Mouse (Mus musculus) hindbrain, embryonic 12.5 days (tissue): ENCODE measurements at regions not wholly inside any gene's neighbourhood (a gene's known extent, or its start where the extent isn't known, plus 50 kb on each side); places are given as distances from the start of the nearest gene placed in this dataset.

Source experiments
- ATAC-seq: fragments of 200-750 bp; cut with Nextera tagmentation; 2 replicates; pipeline ENCODE4 v1.8.0; 2017; ENCODE audit warnings: moderate TSS enrichment; ENCODE audit not compliant: low FRiP score
- H3K27ac ChIP-seq: fragments of 300-500 bp; sonication (generic); 2 replicates; pipeline ENCODE4 v1.5.1; 2016; ENCODE audit warnings: mild to moderate bottlenecking
- H3K27me3 ChIP-seq: fragments of 300-500 bp; sonication (generic); 2 replicates; pipeline ENCODE4 v1.6.1; 2016; ENCODE audit warnings: mild to moderate bottlenecking
- H3K36me3 ChIP-seq: fragments of 300-500 bp; sonication (generic); 2 replicates; pipeline ENCODE4 v1.6.1; 2016; ENCODE audit warnings: mild to moderate bottlenecking
- H3K4me1 ChIP-seq: fragments of 300-500 bp; sonication (generic); 2 replicates; pipeline ENCODE4 v1.6.1; 2016
- H3K4me2 ChIP-seq: fragments of 300-500 bp; sonication (generic); replicated peaks from 2 replicates; pipeline ENCODE4 v1.6.1; 2016; ENCODE audit warnings: mild to moderate bottlenecking
- H3K4me3 ChIP-seq: fragments of 300-500 bp; sonication (generic); 2 replicates; pipeline ENCODE4 v1.5.1; 2016; ENCODE audit warnings: mild to moderate bottlenecking
- H3K9ac ChIP-seq: fragments of 300-500 bp; sonication (generic); 2 replicates; pipeline ENCODE4 v1.6.1; 2016; ENCODE audit warnings: mild to moderate bottlenecking, moderate library complexity
- H3K9me3 ChIP-seq: fragments of 300-500 bp; sonication (generic); replicated peaks from 2 replicates; pipeline ENCODE4 v1.6.1; 2016; ENCODE audit warnings: mild to moderate bottlenecking
- WGBS: fragments of 180-500 bp; shearing (Covaris S2); methylation state at CpG from one replicate; pipeline ENCODE4 v1.1.7; 2016; 5-methylcytosine and 5-hydroxymethylcytosine counted together

GRCm38 (mm10) chr4:131694232-131694631 is 143.9 kb downstream of the Ptpru start:
- Histone ChIP-seq H3K4me1 (no peaks in the 10 kb centered on the region), H3K9me3 (no peaks in the 10 kb centered on the region), H3K4me3 (no peak overlapping the region), H3K27ac (no peak overlapping the region), H3K9ac (no peak overlapping the region), H3K36me3 (no peaks in the 10 kb centered on the region), H3K27me3 (no peaks in the 10 kb centered on the region), H3K4me2 (no peak overlapping the region)
- 6% methylated on average over 5 of the region's 5 CpGs for WGBS
- ATAC-seq: no peak

DNA sequence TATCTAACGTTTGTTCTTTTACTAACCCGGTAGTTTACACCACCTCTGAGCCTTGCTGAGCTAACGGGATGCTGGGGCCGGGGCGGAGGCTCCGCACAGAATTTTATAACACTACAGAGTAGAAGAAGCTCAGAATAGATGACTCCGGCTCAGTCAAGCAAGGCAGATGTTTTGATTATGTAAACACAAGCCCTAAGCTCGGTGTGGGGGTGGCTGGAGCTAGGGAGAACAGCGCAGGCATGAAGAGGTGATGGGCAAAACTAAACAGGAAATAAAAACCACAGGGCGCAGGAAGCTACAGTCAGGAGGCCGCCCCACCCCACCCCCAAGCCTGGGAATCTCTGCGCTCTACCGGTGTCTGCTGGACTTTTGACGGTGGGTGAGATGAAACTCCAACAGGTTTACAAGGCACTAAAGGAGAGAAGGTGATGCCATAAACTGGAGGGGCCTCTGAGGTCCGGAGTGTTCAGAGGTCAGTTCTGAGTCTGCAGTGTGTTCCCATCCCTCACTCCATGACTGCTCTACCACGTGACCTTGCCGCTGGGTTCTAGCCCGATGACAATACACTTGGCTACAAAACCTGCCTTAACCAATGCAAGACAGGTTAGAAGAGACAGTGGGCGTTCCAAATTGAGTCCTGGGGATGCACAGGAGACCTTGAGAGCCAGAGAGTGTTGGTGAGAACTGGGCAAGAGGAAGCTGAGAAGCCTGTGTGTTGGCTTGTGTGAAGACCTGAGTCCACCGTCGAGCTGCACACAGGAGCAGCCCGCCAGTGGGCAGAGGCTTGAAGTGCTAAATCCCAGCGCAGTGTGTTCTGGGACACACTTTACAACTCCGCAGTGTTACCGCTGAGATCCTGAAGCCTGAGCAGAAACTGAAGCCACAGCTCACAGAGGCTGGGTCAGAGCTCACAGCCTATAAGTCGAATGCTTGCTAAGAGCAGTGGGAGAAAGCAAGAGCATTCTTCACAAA is 141.9 kb downstream of the Ptpru start:
- ATAC-seq: no peak
- H3K4me3 ChIP-seq: no peak overlapping the region
- H3K9me3 ChIP-seq: no peaks in the 10 kb centered on the region
- WGBS: 80% methylated on average over 26 of the region's 26 CpGs
- H3K4me2 ChIP-seq: no peak overlapping the region
- no peaks in the 10 kb centered on the region for H3K4me1 ChIP-seq
- H3K36me3 ChIP-seq: no peaks in the 10 kb centered on the region
- no peak overlapping the region for H3K27ac ChIP-seq
- no peaks in the 10 kb centered on the region for H3K27me3 ChIP-seq
- H3K9ac ChIP-seq: no peak overlapping the region
